Mouse (Mus musculus) gastrocnemius, postnatal 10 days (tissue): ENCODE results near the gene Hectd4. TPM values are rescaled to one million over a fixed set of nuclear protein-coding genes. Genes with fewer than 3 reads are reported as not detected.
"Not testable (repeated sequence)": the region's sequence is repeated elsewhere in the genome, so short reads cannot be mapped to it uniquely, and the experiment has no call there.

ENCODE experiments used
- DNase-seq: peaks from one replicate; pipeline ENCODE4 v3.0.0; 2021; ENCODE audit warnings: mixed read lengths
- total RNA-seq, 2 experiments: library from RNA; stranded (reverse); gene quantifications; 2 replicates each; pipeline ENCODE4 v1.2.3; 2021

Hectd4 gene
- total RNA-seq, 2 experiments from 2014 or later, result 12.7 to 16.6 TPM

DNA sequence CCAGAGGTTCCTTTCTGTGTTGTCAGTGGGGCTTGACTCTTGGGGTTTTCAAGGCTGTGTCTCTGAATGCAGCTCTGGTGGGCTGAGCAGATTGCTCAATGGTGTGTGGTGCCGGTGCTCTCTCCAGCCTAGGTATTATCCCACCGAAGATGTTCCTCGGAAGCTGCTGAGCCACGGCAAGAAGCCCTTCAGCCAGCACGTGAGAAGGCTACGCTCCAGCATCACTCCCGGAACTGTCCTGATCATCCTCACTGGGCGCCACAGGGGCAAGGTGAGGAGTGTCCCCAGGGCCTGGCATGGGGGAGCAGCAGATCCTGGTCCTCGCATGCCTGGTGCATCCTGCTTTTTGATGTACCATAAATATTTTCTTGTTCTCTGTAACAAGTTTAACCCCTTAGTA is 13.5 kb upstream of the Hectd4 start:
- DNase-seq, result no peak

DNA sequence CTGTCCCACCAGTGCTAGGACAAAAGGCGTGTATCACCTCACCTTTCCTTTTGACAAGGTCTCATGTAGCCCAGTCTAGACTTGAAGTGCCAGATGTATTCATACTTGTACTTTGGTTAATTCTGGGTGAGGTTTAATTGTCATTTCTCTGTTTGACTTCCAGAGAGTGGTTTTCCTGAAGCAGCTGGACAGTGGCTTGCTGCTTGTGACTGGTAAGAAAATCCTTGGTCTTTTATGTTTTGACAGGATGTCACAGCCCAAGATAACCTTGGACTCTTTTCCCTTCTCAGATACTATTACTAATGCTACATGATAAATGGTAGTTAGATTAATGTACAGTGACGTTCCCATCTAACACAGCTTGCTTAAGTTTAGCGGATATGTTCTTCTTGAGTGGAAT is 13.0 kb upstream of the Hectd4 start:
- no peak for DNase-seq

DNA sequence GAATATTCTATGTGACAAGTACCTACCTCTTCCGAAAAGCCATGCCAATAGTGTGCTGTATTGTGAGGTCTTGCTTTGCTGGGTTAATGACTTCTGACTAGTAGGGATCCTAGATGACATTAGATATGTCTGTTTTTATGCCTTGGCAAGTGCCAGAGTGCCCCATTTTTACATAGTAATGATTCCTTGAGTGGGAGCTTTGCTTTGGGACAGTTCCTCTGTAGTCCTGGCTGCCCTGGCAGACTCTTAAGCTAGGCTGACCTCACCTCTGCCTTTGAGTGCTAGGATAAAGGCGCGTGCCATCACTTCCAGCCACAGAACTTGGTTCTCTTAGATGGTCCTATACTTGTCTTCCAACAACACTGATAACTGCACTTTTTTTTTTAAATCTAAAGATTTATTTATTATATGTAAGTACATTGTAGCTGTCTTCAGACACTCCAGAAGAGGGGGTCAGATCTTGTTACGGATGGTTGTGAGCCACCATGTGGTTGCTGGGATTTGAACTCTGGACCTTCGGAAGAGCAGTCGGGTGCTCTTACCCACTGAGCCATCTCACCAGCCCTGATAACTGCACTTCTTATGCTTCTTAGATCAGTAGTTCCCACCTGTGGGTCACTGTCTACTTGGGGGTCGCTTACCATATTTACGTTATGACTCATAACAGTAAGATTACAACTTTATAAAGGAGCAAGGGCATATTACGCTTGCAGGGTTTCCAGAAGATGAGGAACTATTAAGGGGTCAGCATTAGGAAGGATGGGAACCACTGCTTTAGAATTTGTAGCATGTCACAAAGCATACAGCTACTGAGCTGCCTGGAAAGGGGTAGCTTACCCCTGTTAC is 10.0 kb upstream of the Hectd4 start:
- no peak for DNase-seq

DNA sequence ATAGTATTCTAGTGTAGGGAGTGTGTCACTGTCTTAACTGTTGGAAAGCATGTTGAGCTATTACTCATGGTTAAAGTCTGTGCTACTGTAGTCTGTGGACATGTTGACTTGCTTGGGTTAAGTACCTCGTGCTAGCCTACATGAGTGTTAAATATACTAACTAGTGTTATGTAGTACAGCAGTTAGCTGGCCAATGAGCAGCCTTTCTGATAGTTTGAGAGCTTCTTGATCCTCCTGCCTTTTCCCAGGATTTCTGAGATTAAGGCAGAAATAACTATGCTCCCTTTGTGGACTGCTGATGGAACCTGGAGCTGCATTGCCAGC is 9.5 kb upstream of the Hectd4 start:
- no peak for DNase-seq

DNA sequence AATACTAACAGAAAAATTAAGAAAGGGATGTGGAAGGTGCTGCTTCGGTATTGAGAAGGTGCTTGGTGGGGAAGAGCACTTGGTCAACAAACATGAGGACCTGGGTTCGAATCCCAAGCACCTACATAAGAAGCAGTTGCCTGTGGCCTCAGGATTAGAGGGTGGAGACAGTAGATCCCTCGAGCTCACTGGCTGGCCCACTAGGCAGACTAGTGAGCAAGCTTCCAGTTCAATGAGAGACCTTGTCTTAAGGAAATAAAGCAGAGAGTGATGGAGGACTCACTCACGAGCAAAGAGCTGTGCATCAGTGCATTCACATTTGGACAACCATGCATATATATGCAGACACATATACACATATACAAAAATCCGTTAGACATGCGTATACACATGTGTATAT is 7.9 kb upstream of the Hectd4 start:
- no peak for DNase-seq

DNA sequence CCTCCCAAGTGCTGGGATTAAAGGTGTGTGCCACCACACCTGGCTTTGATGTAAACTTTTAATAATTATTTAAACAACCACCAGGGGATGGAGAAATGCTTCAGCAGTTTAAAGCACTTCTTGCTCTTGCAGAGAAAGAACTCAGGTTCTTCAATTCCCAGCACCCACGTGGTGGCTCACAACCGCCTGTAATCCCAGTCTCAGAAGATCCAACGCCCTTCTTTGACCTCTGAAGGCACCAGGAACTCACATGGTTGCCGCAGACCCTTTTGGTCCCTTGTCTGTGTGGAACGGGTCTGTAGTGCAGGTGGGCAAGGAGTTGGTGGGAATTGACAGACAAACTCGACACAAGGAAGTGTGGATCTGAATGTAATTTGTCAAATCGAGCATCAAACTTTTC is 5.3 kb upstream of the Hectd4 start:
- DNase-seq, result no peak

DNA sequence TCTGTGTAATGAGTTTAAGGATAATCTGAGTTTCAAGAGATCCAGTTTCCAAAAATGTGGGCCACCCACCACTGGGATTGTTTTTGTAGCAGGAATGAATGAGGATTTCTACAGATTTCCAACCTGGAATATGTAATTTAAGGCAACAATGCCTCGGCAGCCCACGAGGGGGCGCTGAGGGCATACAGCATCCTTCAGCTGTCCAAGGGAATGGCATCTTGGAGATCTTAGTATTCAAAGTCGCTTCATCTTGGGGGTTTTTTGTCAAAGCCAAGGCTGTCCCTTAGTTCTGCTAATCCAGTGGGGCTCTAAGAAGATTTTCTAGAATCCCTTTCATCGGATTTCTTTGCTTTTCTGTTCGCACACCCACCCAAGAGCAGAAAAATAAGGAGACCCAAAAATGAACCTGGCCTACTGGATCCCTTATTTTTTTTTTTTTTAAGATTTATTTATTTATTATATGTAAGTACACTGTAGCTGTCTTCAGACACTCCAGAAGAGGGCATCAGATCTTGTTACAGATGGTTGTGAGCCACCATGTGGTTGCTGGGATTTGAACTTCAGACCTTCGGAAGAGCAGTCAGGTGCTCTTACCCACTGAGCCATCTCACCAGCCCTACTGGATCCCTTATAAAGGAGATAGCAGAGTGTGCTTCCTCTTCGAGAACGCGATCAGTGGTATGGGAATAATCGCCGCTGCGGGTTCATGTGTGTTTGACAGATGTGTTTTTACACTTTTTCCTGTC is 4.5 kb upstream of the Hectd4 start:
- peak; percentile 73 for DNase-seq

DNA sequence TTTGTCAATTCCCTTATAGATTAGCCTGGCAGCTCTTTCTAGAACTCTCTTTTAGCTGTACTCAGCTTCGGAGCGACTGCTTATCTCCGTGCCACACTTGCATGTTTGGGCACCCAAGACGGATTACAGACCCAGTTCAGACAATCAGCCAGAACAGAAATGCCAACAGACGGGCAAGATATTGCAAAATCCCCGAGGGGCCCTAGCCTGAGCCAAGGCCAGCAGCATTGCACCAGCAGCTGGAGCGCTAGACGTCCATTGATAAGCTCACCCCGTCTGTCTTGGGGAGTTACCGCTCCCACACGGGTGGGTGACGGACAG is 3.9 kb upstream of the Hectd4 start:
- DNase-seq, result no peak

DNA sequence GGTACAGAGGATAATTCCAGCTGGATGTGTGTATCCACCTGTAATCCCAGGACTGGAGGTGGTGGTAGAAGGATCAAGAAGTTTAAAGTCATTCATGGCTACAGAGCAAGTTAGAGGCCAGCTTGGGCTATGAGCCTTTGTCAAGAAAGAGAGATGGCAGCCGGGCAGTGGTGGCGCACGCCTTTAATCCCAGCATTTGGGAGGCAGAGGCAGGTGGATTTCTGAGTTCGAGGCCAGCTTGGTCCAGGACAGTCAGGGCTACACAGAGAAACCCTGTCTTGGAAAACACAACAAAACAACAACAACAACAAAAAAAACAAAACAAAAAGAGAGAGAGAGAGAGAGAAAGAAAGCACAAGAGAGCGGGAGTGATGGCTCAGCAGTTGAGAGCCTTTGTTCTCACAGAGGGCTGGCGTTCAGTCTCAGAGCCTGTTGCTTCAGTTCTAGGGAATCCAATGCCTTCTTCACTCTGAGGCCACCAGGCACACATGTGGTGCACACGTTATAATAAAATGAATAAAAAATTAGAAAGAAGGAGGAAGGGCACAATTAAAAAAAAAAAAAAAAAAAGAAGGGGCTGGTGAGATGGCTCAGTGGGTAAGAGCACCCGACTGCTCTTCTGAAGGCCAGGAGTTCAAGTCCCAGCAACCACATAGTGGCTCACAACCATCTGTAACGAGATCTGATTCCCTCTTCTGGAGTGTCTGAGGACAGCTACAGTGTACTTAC is 3.3 kb upstream of the Hectd4 start:
- DNase-seq, result not testable (repeated sequence)

DNA sequence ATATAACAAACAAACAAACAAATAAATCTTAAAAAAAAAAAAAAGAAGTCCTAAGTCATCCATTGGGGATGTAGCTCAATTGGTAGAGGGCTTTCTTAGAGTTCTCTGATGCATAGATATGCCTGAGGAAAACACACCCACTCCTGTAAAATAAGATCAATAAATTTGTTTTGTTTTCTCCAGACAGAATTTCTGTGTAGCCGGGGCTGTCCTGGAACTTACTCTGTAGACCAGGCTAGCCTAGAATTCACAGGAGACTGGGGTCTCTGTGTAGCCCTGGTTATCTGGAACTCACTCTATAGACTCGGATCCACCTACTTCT is 2.7 kb upstream of the Hectd4 start:
- DNase-seq, result no peak

DNA sequence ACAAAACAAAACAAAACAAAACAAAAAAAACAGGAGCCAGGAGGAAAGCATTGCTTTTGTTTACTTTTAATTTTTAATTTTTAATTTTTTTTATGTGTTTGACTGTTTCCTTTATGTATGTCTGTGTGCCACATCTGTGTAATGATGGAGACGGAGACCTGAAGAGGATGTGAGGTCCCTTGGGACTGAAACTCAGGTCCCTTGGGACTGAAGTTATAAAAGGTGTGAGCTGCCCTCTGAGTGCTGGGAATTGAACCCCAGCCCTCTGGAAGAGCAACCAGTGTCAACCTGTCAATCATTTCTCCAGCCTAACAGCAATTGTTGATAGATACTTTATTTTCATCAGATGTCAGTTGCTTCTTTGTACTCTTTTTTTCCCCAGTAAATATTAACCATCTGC is 829 bp upstream of the Hectd4 start:
- DNase-seq, result no peak

DNA sequence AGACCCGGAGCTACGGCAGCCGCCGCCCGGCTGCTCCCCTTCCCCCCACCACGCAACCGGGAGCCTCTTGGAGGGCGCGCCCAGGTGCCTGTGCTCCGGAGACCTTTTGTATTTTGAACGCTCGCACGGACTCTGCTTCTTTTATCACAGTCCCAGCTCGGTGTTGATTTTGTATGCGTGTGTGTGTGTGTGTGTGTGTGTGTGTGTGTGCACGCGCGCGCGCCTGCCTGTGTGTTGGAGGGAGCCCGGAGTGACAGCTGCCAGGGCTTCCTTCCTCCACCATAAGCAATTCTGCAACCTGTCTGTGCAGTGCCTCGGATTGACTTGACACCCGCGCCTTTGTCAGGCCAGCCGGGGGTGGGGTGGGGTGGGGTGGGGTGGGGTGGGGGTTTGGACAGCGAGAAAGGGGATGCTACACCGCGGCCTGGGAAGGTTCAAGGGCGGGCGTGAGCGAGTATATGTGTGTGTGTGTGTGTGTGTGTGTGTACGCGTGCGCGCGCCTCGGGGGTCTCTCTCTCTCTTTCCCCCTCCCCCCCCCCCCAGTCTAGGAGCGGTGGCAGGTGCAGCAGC is 798 bp downstream of the Hectd4 start:
- DNase-seq, result peak; percentile 26

DNA sequence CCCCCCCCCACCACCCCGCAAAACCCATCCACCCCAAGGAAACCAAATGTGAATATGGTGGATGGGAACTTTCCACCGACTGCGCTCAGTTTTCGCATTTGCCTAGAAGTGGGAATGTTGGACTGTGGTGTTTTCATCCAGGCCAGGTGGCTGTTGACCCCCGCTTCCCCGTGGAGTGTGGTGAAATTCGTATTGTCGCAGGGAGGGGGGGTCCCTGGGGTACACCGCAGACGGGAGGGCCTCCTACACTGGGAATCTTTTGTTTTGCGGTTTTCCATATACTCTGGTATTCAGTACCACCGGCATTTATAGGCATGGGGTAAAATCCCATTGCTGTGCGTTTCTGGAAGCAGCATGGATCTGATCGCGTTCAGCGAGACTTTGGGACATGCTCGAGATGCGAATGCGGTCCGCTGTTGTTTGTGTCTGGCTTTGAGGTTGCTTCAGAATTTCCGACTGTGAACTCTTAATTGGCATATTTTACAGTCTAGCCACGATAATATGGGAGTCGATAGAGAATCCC is 1.4 kb downstream of the Hectd4 start:
- no peak for DNase-seq

DNA sequence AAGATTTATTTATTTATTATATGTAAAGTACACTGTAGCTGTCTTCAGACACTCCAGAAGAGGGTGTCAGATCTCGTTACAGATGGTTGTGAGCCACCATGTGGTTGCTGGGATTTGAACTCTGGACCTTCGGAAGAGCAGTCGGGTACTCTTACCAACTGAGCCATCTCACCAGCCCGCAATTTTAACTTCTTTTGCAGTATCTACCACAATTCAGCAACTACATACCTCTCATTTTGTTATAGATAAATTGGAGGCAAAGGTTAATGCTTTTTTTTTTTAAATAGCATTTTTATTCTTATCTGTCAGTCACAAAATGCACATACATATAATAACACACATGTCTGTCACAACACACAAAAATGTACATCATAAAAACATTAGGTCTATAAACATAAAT is 4.0 kb downstream of the Hectd4 start:
- DNase-seq, result not testable (repeated sequence)

DNA sequence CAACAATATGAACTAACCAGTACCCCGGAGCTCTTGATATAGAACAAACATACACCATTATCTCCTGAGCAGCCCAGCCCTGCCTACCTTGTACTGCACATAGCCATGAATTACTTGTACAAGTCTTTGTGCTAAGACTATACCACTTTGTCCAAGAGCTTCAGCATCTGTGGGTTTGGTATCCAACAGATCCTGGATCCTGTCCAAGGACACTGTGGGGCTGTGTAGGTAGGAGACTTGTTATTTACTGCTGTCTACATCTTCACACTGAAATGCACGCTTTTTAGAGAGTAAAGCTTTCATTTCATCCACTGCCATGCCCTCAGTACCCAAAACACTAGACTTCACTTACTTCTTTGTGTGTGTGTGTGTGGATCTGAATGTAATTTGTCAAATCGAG is 4.8 kb downstream of the Hectd4 start:
- DNase-seq, result no peak

DNA sequence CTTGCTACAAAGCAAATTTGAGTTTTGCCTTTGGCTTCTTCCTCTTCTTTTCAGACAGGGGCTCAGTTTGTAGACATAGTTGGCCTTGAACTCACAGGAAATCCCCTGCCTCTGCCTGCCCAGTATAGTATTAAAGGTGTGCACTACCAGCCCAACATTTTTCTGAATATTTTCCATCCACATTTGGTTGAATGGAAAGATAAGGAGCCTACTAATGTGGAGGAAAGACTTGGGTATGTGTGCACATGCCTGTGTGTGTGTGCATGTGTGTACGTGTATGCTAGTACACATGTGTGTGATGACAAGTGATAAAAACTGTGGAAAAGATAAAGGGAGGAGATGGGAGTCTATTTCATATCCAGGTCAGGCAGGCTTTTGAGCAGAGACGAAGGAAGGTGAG is 5.8 kb downstream of the Hectd4 start:
- DNase-seq, result no peak

DNA sequence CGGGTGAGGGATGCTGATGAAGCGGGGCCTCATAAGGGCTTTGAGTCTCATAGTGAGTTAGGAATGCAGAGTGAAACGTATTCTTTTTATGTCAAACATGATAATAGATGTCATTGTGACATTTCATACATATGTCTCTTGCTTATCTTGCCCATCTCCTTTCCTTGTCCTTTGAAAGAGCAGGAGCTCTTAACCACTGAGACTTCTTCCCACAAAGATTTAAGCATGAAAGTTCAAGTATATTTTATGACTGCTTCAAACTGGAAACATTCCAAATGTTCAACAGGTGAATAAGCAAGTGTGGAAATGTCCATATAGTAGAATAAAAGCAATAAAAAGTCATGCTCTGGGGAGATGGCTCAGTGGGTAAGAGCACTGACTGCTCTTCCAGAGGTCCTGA is 6.4 kb downstream of the Hectd4 start:
- DNase-seq, result no peak

DNA sequence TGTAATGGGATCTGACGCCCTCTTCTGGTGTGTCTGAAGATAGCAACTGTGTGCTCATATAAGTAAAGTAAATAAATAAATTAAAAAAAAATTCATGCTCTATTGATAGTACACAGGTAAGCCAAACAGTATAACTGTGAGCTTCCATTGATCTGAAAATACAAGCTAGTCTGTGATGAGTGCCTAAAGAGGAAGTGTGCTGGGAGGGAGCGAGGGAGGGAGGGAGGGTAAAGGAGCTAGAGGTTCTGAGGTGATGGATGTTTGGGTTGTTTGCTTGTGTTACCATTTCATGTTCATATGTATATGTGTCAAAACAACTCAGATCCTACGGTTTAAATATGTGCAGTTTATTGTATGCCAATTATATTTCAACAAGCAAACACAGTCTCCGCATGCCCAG is 6.8 kb downstream of the Hectd4 start:
- DNase-seq, result no peak

DNA sequence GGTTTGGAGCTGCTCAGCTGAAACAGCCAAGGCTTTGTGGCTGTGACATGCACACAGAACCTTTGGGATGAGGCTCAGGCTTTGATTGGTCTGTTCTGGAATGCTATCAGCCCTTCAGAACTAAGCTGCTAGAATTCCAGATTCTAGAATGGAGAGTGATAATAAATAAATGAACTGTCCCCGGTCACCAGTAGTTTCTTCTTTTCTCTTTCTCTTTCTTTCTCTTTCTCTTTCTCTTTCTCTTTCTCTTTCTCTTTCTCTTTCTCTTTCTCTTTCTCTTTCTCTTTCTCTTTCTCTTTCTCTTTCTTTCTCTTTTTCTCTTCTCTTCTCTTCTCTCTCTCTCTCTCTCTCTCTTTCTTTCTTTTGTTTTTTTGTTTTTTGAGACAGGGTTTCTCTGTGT is 7.3 kb downstream of the Hectd4 start:
- not testable (repeated sequence) for DNase-seq

DNA sequence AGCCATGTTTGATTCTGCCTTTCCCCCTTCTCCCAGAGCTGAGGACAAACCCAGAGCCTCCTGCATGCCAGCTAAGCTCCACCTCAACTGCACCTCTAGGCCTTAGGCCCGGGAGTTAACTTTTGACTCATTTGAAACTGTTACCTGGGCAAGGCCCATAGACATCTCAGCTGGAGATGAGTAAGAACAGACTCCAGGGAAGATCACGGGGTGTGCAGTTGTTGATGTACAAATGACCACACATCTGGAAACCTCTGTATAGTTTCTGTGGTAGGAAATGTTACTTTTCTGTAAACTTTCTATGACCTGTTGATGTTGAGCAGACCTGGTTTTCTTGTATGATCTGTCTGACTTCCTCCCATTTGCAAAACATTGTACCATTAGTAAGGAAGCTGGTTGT is 9.2 kb downstream of the Hectd4 start:
- no peak for DNase-seq

DNA sequence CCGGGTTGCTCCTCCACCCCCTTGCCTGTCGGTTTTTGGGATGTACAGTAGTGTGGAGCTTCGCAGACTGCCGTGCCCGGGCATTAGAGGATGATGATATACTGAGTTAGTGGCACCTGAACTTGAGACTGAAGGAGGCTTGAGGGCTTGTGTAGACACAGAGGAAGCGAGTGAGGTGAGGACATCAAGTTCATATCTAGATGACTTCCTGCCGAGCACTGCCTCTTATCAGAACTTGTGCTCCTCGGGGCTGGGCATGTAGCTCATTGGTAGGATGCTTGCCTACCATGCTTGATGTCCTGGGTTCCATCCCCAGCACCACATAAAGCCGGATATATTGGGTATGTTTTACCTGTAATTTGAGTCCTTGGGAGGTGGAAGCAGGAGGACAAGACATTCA is 10.8 kb downstream of the Hectd4 start:
- DNase-seq, result no peak

DNA sequence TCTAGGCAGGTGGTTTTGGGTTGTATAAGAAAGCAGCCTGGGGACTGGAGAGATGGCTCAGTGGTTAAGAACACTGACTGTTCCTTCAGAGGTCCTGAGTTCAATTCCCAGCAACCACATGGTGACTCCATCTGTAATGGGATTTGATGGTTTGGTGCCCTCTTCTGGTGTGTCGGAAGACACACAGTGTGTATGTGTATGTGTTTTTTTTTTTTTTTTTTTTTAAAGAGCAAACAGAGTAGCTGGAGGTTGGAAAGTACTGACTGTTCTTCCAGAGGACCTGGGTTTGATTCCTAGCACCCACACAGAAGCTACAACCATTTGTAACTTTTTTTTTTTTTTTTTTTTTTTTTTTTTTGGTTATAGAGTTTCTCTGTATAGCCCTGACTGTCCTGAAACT is 12.8 kb downstream of the Hectd4 start:
- DNase-seq, result no peak

DNA sequence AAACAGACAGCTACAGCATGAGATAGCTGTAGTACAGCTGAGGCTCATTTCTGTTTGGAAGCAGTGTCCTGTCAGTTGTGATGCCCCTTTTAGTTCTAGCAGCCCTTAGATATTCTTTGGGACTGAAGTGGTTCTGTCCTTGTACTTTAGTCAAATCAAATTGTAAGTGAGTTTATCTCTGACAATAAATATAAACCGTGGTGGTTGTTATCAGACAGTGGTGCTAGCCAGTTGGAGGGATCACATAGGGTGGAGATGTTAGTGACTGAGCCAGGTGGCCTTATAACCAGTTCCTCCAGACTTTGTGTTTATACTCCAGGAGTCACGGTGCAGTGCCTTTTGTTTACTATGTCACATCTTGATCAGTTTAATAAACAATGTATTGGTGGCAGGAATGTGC is 13.7 kb downstream of the Hectd4 start:
- DNase-seq, result no peak
